Mouse (Mus musculus) ES-Bruce4 (cell line): ENCODE measurements around the gene Tmem158. TPM values are rescaled to one million over a fixed set of nuclear protein-coding genes. Genes with fewer than 3 reads are reported as not detected.

Experiments used
- H3K27ac ChIP-seq: 2 replicates; pipeline ENCODE4 v1.5.1; 2012; ENCODE audit warnings: low read length, inconsistent platforms; ENCODE audit not compliant: insufficient read depth
- H3K27me3 ChIP-seq: 2 replicates; pipeline ENCODE4 v1.6.1; 2012; ENCODE audit warnings: mild to moderate bottlenecking, low read length, inconsistent platforms; ENCODE audit not compliant: control insufficient read depth, poor library complexity, insufficient read depth, severe bottlenecking
- H3K36me3 ChIP-seq: 2 replicates; pipeline ENCODE4 v1.6.1; 2012; ENCODE audit warnings: inconsistent platforms, mild to moderate bottlenecking, low read length, moderate library complexity; ENCODE audit not compliant: control insufficient read depth, poor library complexity, insufficient read depth, severe bottlenecking
- H3K4me1 ChIP-seq: one replicate; pipeline ENCODE4 v1.8.1; 2011; ENCODE audit warnings: low read length; ENCODE audit not compliant: control insufficient read depth, insufficient read depth
- H3K4me3 ChIP-seq: 2 replicates; pipeline ENCODE4 v1.5.1; 2011; ENCODE audit warnings: low read depth, mild to moderate bottlenecking, low read length
- H3K9ac ChIP-seq: 2 replicates; pipeline ENCODE4 v1.6.1; 2012; ENCODE audit warnings: low read depth, mild to moderate bottlenecking, inconsistent platforms; ENCODE audit not compliant: poor library complexity, severe bottlenecking
- H3K9me3 ChIP-seq: replicated peaks from 2 replicates; pipeline ENCODE4 v1.6.1; 2012; ENCODE audit warnings: mild to moderate bottlenecking, low read length, inconsistent platforms; ENCODE audit not compliant: control insufficient read depth, poor library complexity, insufficient read depth, severe bottlenecking
- CTCF ChIP-seq: IDR thresholded peaks from one replicate; pipeline ENCODE4 v1.8.1; 2011; ENCODE audit warnings: low read depth, low read length
- EP300 ChIP-seq: IDR thresholded peaks from 2 replicates; pipeline ENCODE4 v1.6.1; 2011; ENCODE audit warnings: low read depth, low read length; ENCODE audit not compliant: insufficient read depth
- POLR2A ChIP-seq: IDR thresholded peaks from one replicate; pipeline ENCODE4 v1.8.1; 2011; ENCODE audit warnings: low read length; ENCODE audit not compliant: insufficient read depth
- polyA plus RNA-seq: library from polyadenylated mRNA; stranded (reverse); fragments of >200 nt; gene quantifications from 2 replicates; pipeline ENCODE4 v1.2.4, GENCODE M21; 2011; ENCODE audit warnings: low read depth; ENCODE audit not compliant: missing spikeins, insufficient read depth, insufficient read length

Tmem158 gene
- polyA plus RNA-seq, 1 experiment, result 5.4 TPM

GRCm38 (mm10) chr9:123237739-123238138 lies 22.8 kb downstream of the Tmem158 start:
- TF ChIP-seq CTCF, result no peak
- TF ChIP-seq EP300, result no peak
- TF ChIP-seq POLR2A, result no peak
- H3K9me3 ChIP-seq, result no peaks in the 10 kb centered on the region
- no peaks in the 10 kb centered on the region for H3K36me3 ChIP-seq
- no peak overlapping the region for H3K4me3 ChIP-seq
- H3K27ac ChIP-seq, result no peak overlapping the region
- no peaks in the 10 kb centered on the region for H3K27me3 ChIP-seq
- H3K9ac ChIP-seq, result no peak overlapping the region
- no peaks in the 10 kb centered on the region for H3K4me1 ChIP-seq

- TF ChIP-seq EP300 (no peak), CTCF (no peak), POLR2A (no peak)
- no peaks in the 10 kb centered on the region for H3K4me1 ChIP-seq
- no peaks in the 10 kb centered on the region for H3K9me3 ChIP-seq
- H3K9ac ChIP-seq, result no peak overlapping the region
- H3K27me3 ChIP-seq, result no peaks in the 10 kb centered on the region
- no peak overlapping the region for H3K4me3 ChIP-seq
- no peaks in the 10 kb centered on the region for H3K36me3 ChIP-seq
- H3K27ac ChIP-seq, result no peak overlapping the region
These were observed 24.9 kb downstream of the Tmem158 start for GRCm38 (mm10) chr9:123235621-123236020.

- no peak overlapping the region for H3K4me3 ChIP-seq
- TF ChIP-seq CTCF (no peak), POLR2A (no peak), EP300 (no peak)
- no peaks in the 10 kb centered on the region for H3K4me1 ChIP-seq
- H3K27me3 ChIP-seq, result no peaks in the 10 kb centered on the region
- H3K9me3 ChIP-seq, result no peaks in the 10 kb centered on the region
- H3K27ac ChIP-seq, result no peak overlapping the region
- no peak overlapping the region for H3K9ac ChIP-seq
- H3K36me3 ChIP-seq, result no peaks in the 10 kb centered on the region
These were observed 30.7 kb downstream of the Tmem158 start for GRCm38 (mm10) chr9:123229826-123230225.

GRCm38 (mm10) chr9:123228671-123229070 lies 31.9 kb downstream of the Tmem158 start:
- TF ChIP-seq EP300 (no peak), CTCF (no peak), POLR2A (no peak)
- Histone ChIP-seq H3K4me3 (no peak overlapping the region), H3K36me3 (no peaks in the 10 kb centered on the region), H3K4me1 (no peaks in the 10 kb centered on the region), H3K9me3 (no peaks in the 10 kb centered on the region), H3K27ac (no peak overlapping the region), H3K27me3 (no peaks in the 10 kb centered on the region), H3K9ac (no peak overlapping the region)

- H3K4me1 ChIP-seq, result no peaks in the 10 kb centered on the region
These were observed 33.3 kb downstream of the Tmem158 start for GRCm38 (mm10) chr9:123227106-123227750.

GRCm38 (mm10) chr9:123224863-123225431 lies 35.6 kb downstream of the Tmem158 start:
- Histone ChIP-seq H3K36me3 (no peaks in the 10 kb centered on the region), H3K9me3 (no peaks in the 10 kb centered on the region), H3K4me1 (no peaks in the 10 kb centered on the region), H3K4me3 (no peak overlapping the region), H3K9ac (no peak overlapping the region), H3K27me3 (no peaks in the 10 kb centered on the region), H3K27ac (no peak overlapping the region)
- TF ChIP-seq POLR2A (no peak), EP300 (no peak), CTCF (no peak)

More at GRCm38 (mm10) chr9:123227106-123227750, 33.3 kb downstream of the Tmem158 start:
- Histone ChIP-seq H3K36me3 (no peaks in the 10 kb centered on the region), H3K9me3 (no peaks in the 10 kb centered on the region), H3K27me3 (no peaks in the 10 kb centered on the region), H3K9ac (no peak overlapping the region), H3K27ac (no peak overlapping the region), H3K4me3 (no peak overlapping the region)
- TF ChIP-seq EP300, result no peak
